In the genomic region with DNA sequence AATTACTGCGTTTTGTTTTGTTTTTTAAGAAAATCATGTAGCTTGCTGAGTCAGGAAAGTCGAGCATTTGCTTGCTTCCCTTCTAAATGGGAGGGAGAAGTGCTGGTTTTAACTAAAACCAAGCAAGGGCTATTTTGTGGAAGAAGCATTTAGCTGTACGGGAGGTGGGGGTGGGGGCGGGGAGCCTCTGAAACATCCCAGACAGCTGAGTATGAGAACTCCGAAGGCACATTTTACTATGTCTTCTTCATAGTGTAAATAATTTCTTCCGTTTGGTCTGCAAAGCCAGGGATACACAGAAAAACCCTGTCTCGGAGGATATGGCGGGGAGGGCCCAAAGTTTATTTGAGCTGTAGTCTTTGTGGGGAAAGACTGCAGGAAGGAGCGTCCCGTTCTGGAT, we compare ENCODE assay signal across 8 mouse cellular contexts. TPM values are rescaled to one million over a fixed set of nuclear protein-coding genes. Genes with fewer than 3 reads are reported as not detected.
A peak's percentile ranks its signal among the peaks of the same experiment; 100 is the strongest.
DNase-seq lines count a peak whose midpoint lies in the region; ATAC-seq and TF ChIP-seq lines count a peak whose summit lies in the region.

No protein-coding gene starts in this region.

- TF ChIP-seq POLR2A in embryonic fibroblast, embryonic 13.5 days (IDR thresholded peaks at IDR 0.05; ENCODE audit: low read depth, low read length): no peak; the same call in 1 of the 2 replicates

- H3K27me3 ChIP-seq in limb, embryonic 10.5 days (ENCODE audit: low read depth, poor library complexity, severe bottlenecking): no peaks in the 10 kb centered on the region
- H3K27me3 ChIP-seq in neural tube, embryonic 13.5 days: no peaks in the 10 kb centered on the region

- no peaks in the 10 kb centered on the region for H3K4me1 ChIP-seq in embryonic fibroblast, embryonic 13.5 days (ENCODE audit: control insufficient read depth, insufficient read depth, low read length)
- peaks cover 4% of the 10 kb centered on the region; the same call in 1 of the 2 replicates for H3K4me1 ChIP-seq in limb, embryonic 10.5 days
- peaks cover 12% of the 10 kb centered on the region for H3K4me1 ChIP-seq in neural tube, embryonic 13.5 days (replicated peaks)

- 6% methylated on average over 10 of the region's 10 CpGs for WGBS in limb, embryonic 10.5 days
- WGBS in neural tube, embryonic 13.5 days: 4% methylated on average over 10 of the region's 10 CpGs

- H3K9me3 ChIP-seq in limb, embryonic 10.5 days (replicated peaks): no peaks in the 10 kb centered on the region
- H3K9me3 ChIP-seq in neural tube, embryonic 13.5 days: no peaks in the 10 kb centered on the region

- ATAC-seq in neural tube, embryonic 13.5 days (ENCODE audit: low read depth): peak; percentile 54

- no peak for TF ChIP-seq CTCF in layer of hippocampus, adult 2 months (conservative IDR thresholded peaks at IDR 0.05)
- TF ChIP-seq CTCF in embryonic fibroblast, embryonic 13.5 days (IDR thresholded peaks at IDR 0.05; ENCODE audit: borderline replicate concordance, insufficient read depth, low read length): no peak

- H3K4me2 ChIP-seq in neural tube, embryonic 13.5 days: peak overlapping the region; percentile 55

- H3K9ac ChIP-seq in neural tube, embryonic 13.5 days: peak overlapping the region; percentile 68

- peak overlapping the region; percentile 99 for H3K27ac ChIP-seq in layer of hippocampus, adult 2 months
- peak overlapping the region; percentile 82; the same call in 1 of the 2 replicates for H3K27ac ChIP-seq in embryonic fibroblast, embryonic 13.5 days (ENCODE audit: insufficient read depth, low read length)
- H3K27ac ChIP-seq in limb, embryonic 10.5 days: peak overlapping the region; percentile 92
- H3K27ac ChIP-seq in neural tube, embryonic 13.5 days (replicated peaks): peak overlapping the region; percentile 98

- no peaks in the 10 kb centered on the region for H3K36me3 ChIP-seq in limb, embryonic 10.5 days
- H3K36me3 ChIP-seq in neural tube, embryonic 13.5 days: no peaks in the 10 kb centered on the region

- peak overlapping the region; percentile 75 for H3K4me3 ChIP-seq in layer of hippocampus, adult 2 months
- peak overlapping the region; percentile 22; the same call in 1 of the 2 replicates for H3K4me3 ChIP-seq in embryonic fibroblast, embryonic 13.5 days (ENCODE audit: insufficient read depth, low read length)
- H3K4me3 ChIP-seq in limb, embryonic 10.5 days: peak overlapping the region; percentile 48
- H3K4me3 ChIP-seq in neural tube, embryonic 13.5 days: peak overlapping the region; percentile 44

- no peak for DNase-seq in layer of hippocampus, adult 2 months (ENCODE audit: low spot score in 2 of 2)
- no peak for DNase-seq in layer of hippocampus, adult 18-20 months (ENCODE audit: low spot score in 2 of 2)
- DNase-seq in limb, embryonic 10.5 days (ENCODE audit: low spot score): no peak
- no peak for DNase-seq in retina, postnatal 1 day
- DNase-seq in frontal cortex, postnatal 10 days (ENCODE audit: low spot score in 2 of 2): no peak
- DNase-seq in Muller cell, postnatal 12 days (ENCODE audit: inconsistent ontology term): no peak

RNA-seq across cellular contexts. Expression of gene Mog, which starts 5.0 kb away (rescaled TPM):
- total RNA-seq in layer of hippocampus, adult 2 months (2021): 10 to 100 TPM; 42.6 to 45.6 TPM
- 10 to 100 TPM; 35.8 to 43.1 TPM for total RNA-seq in layer of hippocampus, adult 18-20 months (2021)
- not detected in 2 replicates for polyA plus RNA-seq in embryonic fibroblast, embryonic 13.5 days (2011; ENCODE audit: insufficient read length, low read depth, missing spikeins)
- polyA plus RNA-seq in limb, embryonic 10.5 days (2016; fragmentation: Nextera tagmentation; extraction: Ambion mirVana): 0.08 and 0.20 TPM in 2 replicates
- 1.2 and 1.7 TPM in 2 replicates for polyA plus RNA-seq in neural tube, embryonic 13.5 days (2015; fragmentation: Nextera tagmentation; extraction: Ambion mirVana)

RNA-seq across cellular contexts. Expression of gene Gabbr1, which starts 17.6 kb away (rescaled TPM):
- total RNA-seq in layer of hippocampus, adult 2 months (2021): 100 to 1,000 TPM; 682 to 738 TPM
- 100 to 1,000 TPM; 683 to 686 TPM for total RNA-seq in layer of hippocampus, adult 18-20 months (2021)
- 49.1 and 56.8 TPM in 2 replicates for polyA plus RNA-seq in embryonic fibroblast, embryonic 13.5 days (2011; ENCODE audit: insufficient read length, low read depth, missing spikeins)
- polyA plus RNA-seq in limb, embryonic 10.5 days (2016; fragmentation: Nextera tagmentation; extraction: Ambion mirVana): 6.6 and 9.0 TPM in 2 replicates
- polyA plus RNA-seq in neural tube, embryonic 13.5 days (2015; fragmentation: Nextera tagmentation; extraction: Ambion mirVana): 56.2 and 57.0 TPM in 2 replicates

RNA-seq across cellular contexts. Expression of gene Zfp57, which starts 27.2 kb away (rescaled TPM):
- total RNA-seq in layer of hippocampus, adult 2 months (2021): 10 to 100 TPM; 15.0 to 15.8 TPM
- total RNA-seq in layer of hippocampus, adult 18-20 months (2021): 1 to 10 TPM; 8.1 to 8.7 TPM
- polyA plus RNA-seq in embryonic fibroblast, embryonic 13.5 days (2011; ENCODE audit: insufficient read length, low read depth, missing spikeins): 67.2 and 80.0 TPM in 2 replicates
- polyA plus RNA-seq in limb, embryonic 10.5 days (2016; fragmentation: Nextera tagmentation; extraction: Ambion mirVana): 69.9 and 92.6 TPM in 2 replicates
- polyA plus RNA-seq in neural tube, embryonic 13.5 days (2015; fragmentation: Nextera tagmentation; extraction: Ambion mirVana): 241 and 262 TPM in 2 replicates

RNA-seq across cellular contexts. Expression of gene H2-M5, which starts 38.9 kb away (rescaled TPM):
- 1 to 10 TPM in 1 of 2 experiments, under 1 TPM in 1; 0.37 to 1.2 TPM for total RNA-seq in layer of hippocampus, adult 2 months (2021)
- under 1 TPM; 0.87 to 0.96 TPM for total RNA-seq in layer of hippocampus, adult 18-20 months (2021)
- polyA plus RNA-seq in embryonic fibroblast, embryonic 13.5 days (2011; ENCODE audit: insufficient read length, low read depth, missing spikeins): 0.51 and 1.1 TPM in 2 replicates
- polyA plus RNA-seq in limb, embryonic 10.5 days (2016; fragmentation: Nextera tagmentation; extraction: Ambion mirVana): 0.55 and 1.2 TPM in 2 replicates
- 1.6 and 2.3 TPM in 2 replicates for polyA plus RNA-seq in neural tube, embryonic 13.5 days (2015; fragmentation: Nextera tagmentation; extraction: Ambion mirVana)

RNA-seq across cellular contexts. Expression of gene 2410137M14Rik, which starts 47.2 kb away (rescaled TPM):
- not detected for total RNA-seq in layer of hippocampus, adult 2 months (2021)
- total RNA-seq in layer of hippocampus, adult 18-20 months (2021): not detected
- not detected in 2 replicates for polyA plus RNA-seq in embryonic fibroblast, embryonic 13.5 days (2011; ENCODE audit: insufficient read length, low read depth, missing spikeins)
- polyA plus RNA-seq in limb, embryonic 10.5 days (2016; fragmentation: Nextera tagmentation; extraction: Ambion mirVana): not detected in 2 replicates
- polyA plus RNA-seq in neural tube, embryonic 13.5 days (2015; fragmentation: Nextera tagmentation; extraction: Ambion mirVana): 0.31 TPM in 1 of 2 replicates, not detected in the other

Comparison
In these comparisons a context has a peak if more than half of its experiments do, and no peak if none do; other contexts are left out.
1. H3K4me3 ChIP-seq: peak in every context shown above with its lines; median percentile 75 in layer of hippocampus, adult 2 months; 48 in limb, embryonic 10.5 days; 44 in neural tube, embryonic 13.5 days; 22 in embryonic fibroblast, embryonic 13.5 days.